Mouse (Mus musculus): ENCODE measurements around the gene Pcare. TPM values are rescaled to one million over a fixed set of nuclear protein-coding genes. Genes with fewer than 3 reads are reported as not detected.
A peak's percentile ranks its signal among the peaks of the same experiment; 100 is the strongest.

Gene Pcare
- polyA plus RNA-seq, 1 experiment from 2014 or later, result not detected

DNA sequence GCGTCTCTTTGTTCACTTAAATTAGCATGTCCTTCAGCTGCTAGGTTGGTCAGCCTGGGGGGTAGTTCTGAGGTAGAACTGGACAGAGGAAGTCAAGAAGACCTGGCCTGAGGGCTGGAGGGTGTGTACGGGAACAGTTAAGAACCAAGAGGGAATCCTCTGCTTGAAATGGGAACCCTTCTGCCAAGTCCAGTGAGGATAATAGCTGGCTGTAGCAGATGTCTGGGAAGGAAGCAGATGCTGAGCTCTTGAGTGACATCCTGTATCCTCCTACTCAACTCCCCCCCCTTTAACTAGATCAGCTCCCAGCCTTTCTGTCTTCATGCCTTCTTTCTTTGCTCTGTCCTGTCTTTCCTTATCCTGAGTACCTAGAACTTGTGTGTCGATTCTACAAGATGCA, 37.7 kb downstream of the Pcare start:
- H3K27me3 ChIP-seq (replicated peaks; ENCODE audit: control insufficient read depth, insufficient read depth, low read length), result no peaks in the 10 kb centered on the region
- no peaks in the 10 kb centered on the region for H3K36me3 ChIP-seq (ENCODE audit: control insufficient read depth, insufficient read depth, low read length)
- ATAC-seq, result no peak
- no peak for DNase-seq (ENCODE audit: low spot score)
- H3K9ac ChIP-seq (ENCODE audit: low read length), result no peak overlapping the region
- H3K4me1 ChIP-seq (ENCODE audit: control insufficient read depth, insufficient read depth, low read length), result no peaks in the 10 kb centered on the region
- H3K4me3 ChIP-seq (ENCODE audit: low read depth, low read length), result no peak overlapping the region
- 72% methylated on average over 3 of the region's 3 CpGs for WGBS
- no peaks in the 10 kb centered on the region for H3K9me3 ChIP-seq (replicated peaks; ENCODE audit: control insufficient read depth, low read length)
- no peak overlapping the region for H3K4me2 ChIP-seq (ENCODE audit: low read length)
- H3K27ac ChIP-seq (ENCODE audit: low read depth, low read length), result no peak overlapping the region

DNA sequence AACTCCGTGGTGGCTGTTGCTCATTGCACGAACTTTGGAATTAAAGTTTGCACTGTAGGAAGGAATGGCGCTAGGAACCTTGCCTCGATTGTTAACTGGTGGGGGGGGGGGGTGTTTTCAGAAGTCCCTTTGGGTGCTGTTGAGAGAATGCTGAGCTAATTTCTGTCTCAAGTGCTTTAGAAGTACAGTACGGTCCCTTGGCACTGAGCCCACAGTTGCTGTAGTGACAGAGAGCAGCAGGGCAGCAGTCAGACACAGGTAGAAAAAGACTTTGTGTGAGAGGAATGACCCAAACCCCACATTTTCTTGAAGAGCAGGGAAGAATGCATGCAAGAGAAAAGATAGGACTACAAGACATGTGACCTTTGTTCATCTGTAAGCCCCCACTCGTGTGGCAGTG, 40.4 kb downstream of the Pcare start:
- no peak for ATAC-seq
- 70% methylated on average over 6 of the region's 6 CpGs for WGBS
- no peaks in the 10 kb centered on the region for H3K27me3 ChIP-seq (replicated peaks; ENCODE audit: control insufficient read depth, insufficient read depth, low read length)
- no peaks in the 10 kb centered on the region for H3K9me3 ChIP-seq (replicated peaks; ENCODE audit: control insufficient read depth, low read length)
- H3K4me1 ChIP-seq (ENCODE audit: control insufficient read depth, insufficient read depth, low read length), result no peaks in the 10 kb centered on the region
- H3K4me3 ChIP-seq (ENCODE audit: low read depth, low read length), result no peak overlapping the region
- H3K27ac ChIP-seq (ENCODE audit: low read depth, low read length), result no peak overlapping the region
- no peak overlapping the region for H3K4me2 ChIP-seq (ENCODE audit: low read length)
- no peaks in the 10 kb centered on the region for H3K36me3 ChIP-seq (ENCODE audit: control insufficient read depth, insufficient read depth, low read length)
- DNase-seq (ENCODE audit: low spot score), result no peak
- H3K9ac ChIP-seq (ENCODE audit: low read length), result no peak overlapping the region

DNA sequence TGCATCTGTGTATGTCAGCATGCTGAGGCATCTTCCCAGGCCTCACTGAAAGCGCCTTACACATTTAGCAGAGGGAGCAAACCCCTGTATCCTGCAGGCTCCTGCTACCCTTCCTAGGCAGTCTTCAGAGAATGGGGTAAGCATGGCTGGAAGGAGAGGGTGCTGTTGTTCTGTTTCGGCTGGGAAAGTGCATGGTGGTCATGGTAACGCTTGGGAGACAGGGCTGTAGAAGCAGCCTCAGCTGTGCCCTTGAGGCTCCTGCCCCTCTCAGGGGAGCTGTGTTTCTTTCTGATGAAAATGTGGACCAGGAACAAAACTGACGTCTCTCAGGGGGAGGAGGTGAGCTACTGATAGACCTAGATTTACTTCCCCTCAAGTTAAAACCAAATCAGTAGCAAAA, 45.0 kb downstream of the Pcare start:
- H3K27me3 ChIP-seq (replicated peaks; ENCODE audit: control insufficient read depth, insufficient read depth, low read length), result no peaks in the 10 kb centered on the region
- H3K4me1 ChIP-seq (ENCODE audit: control insufficient read depth, insufficient read depth, low read length), result no peaks in the 10 kb centered on the region
- no peak overlapping the region for H3K4me2 ChIP-seq (ENCODE audit: low read length)
- H3K9ac ChIP-seq (ENCODE audit: low read length), result no peak overlapping the region
- no peak overlapping the region for H3K27ac ChIP-seq (ENCODE audit: low read depth, low read length)
- H3K36me3 ChIP-seq (ENCODE audit: control insufficient read depth, insufficient read depth, low read length), result no peaks in the 10 kb centered on the region
- 0 out of 2 replicates have a peak, but pooled peaks have one; percentile 32 for ATAC-seq
- DNase-seq (ENCODE audit: low spot score), result no peak
- no peak overlapping the region for H3K4me3 ChIP-seq (ENCODE audit: low read depth, low read length)
- 43% methylated on average over 4 of the region's 4 CpGs for WGBS
- H3K9me3 ChIP-seq (replicated peaks; ENCODE audit: control insufficient read depth, low read length), result 0 out of 2 replicates have a peak, but pooled peaks cover 3% of the 10 kb centered on the region

DNA sequence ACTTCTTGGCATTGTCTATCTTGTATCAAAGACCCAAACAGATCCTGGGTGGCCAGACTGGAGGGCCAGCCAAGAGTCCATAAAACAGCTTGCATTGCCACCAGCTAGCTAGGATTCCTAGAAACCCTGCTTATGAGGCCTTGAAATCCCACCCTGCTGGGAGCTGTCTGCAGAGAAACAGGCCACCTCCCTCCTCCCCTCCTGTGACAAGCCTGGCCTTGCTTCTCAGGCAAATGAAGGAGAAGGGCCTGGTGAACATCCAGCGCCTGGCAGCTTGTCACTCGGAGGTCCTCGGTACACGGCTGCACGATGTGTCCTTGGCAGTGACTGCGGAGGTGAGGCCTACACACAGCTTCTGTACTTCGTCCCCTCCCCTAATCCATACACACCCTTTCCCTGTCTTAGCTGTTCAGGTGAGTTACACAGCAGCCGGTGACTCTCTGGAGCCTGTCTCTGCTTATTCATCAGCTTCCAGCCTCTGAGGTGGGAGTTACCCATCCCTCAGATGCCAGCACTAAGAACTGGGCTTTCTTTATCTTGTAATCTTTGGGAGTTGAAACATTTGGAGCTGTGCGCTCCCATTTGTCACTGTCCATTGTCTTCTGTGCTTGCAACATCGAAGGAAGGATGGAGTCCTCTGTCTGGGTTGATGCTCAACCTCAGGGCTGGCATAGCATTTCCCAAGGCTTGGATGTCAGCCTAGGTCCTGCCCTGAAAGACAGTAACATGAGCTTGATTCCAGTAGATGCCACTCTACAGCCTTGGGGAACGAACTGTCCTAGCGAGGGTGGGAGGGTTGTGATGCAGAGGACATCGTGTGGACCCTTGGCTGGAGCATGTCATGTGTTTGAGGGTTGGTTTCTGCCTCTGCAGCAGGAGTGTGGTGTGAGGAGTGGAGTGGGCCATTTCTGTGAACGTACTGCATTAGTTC, 46.9 kb downstream of the Pcare start:
- no peak overlapping the region for H3K4me3 ChIP-seq (ENCODE audit: low read depth, low read length)
- no peaks in the 10 kb centered on the region for H3K36me3 ChIP-seq (ENCODE audit: control insufficient read depth, insufficient read depth, low read length)
- 92% methylated on average over 14 of the region's 14 CpGs for WGBS
- no peak overlapping the region for H3K9ac ChIP-seq (ENCODE audit: low read length)
- H3K27me3 ChIP-seq (replicated peaks; ENCODE audit: control insufficient read depth, insufficient read depth, low read length), result no peaks in the 10 kb centered on the region
- ATAC-seq, result no peak
- no peaks in the 10 kb centered on the region for H3K4me1 ChIP-seq (ENCODE audit: control insufficient read depth, insufficient read depth, low read length)
- H3K9me3 ChIP-seq (replicated peaks; ENCODE audit: control insufficient read depth, low read length), result 0 out of 2 replicates have a peak, but pooled peaks cover 3% of the 10 kb centered on the region
- H3K4me2 ChIP-seq (ENCODE audit: low read length), result no peak overlapping the region
- DNase-seq (ENCODE audit: low spot score), result no peak
- no peak overlapping the region for H3K27ac ChIP-seq (ENCODE audit: low read depth, low read length)

DNA sequence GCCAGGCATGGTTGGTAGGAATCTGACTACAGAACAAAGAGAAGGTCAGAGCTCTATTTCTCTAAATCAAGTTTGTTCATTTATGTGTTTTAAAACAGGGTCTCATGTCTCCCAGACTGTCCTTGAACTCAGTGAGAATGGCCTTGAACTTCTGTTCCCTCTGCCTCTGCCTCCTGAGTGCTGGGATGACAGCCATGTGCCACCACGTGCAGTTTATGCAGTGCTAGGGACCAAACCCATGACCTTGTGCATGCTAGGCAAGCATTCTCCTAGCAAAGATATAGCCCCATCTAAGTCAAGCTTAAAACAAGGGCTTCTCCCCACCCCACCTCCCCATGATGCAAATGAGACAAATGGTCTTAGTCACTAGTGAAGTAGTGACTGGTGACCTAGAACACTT, 47.6 kb downstream of the Pcare start:
- no peaks in the 10 kb centered on the region for H3K4me1 ChIP-seq (ENCODE audit: control insufficient read depth, insufficient read depth, low read length)
- H3K27me3 ChIP-seq (replicated peaks; ENCODE audit: control insufficient read depth, insufficient read depth, low read length), result no peaks in the 10 kb centered on the region
- H3K9ac ChIP-seq (ENCODE audit: low read length), result no peak overlapping the region
- ATAC-seq (no peak), DNase-seq (ENCODE audit: low spot score) (no peak)
- H3K36me3 ChIP-seq (ENCODE audit: control insufficient read depth, insufficient read depth, low read length), result no peaks in the 10 kb centered on the region
- H3K4me3 ChIP-seq (ENCODE audit: low read depth, low read length), result no peak overlapping the region
- H3K9me3 ChIP-seq (replicated peaks; ENCODE audit: control insufficient read depth, low read length), result 0 out of 2 replicates have a peak, but pooled peaks cover 3% of the 10 kb centered on the region
- 89% methylated on average over 1 of the region's 1 CpGs for WGBS
- no peak overlapping the region for H3K4me2 ChIP-seq (ENCODE audit: low read length)
- no peak overlapping the region for H3K27ac ChIP-seq (ENCODE audit: low read depth, low read length)

DNA sequence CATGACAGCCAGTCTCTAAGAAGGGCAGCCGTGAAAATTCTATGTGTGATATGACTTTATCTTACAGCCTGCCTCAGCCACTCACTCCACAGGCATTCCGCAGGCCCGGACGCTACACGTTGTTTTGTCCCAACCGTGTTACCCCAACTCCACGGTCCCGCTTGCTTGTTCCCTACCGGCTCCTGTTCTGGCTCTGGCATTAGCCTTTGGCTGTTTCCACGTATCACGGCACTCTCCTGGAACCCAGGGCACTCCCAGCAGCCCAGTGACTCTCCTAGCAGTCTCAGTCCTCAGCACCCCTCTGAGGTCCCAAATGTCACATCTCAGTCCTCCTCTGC, 54.1 kb downstream of the Pcare start:
- no peak overlapping the region for H3K4me3 ChIP-seq (ENCODE audit: low read depth, low read length)
- no peaks in the 10 kb centered on the region for H3K4me1 ChIP-seq (ENCODE audit: control insufficient read depth, insufficient read depth, low read length)
- no peaks in the 10 kb centered on the region for H3K36me3 ChIP-seq (ENCODE audit: control insufficient read depth, insufficient read depth, low read length)
- H3K27me3 ChIP-seq (replicated peaks; ENCODE audit: control insufficient read depth, insufficient read depth, low read length), result no peaks in the 10 kb centered on the region
- no peak overlapping the region for H3K9ac ChIP-seq (ENCODE audit: low read length)
- H3K9me3 ChIP-seq (replicated peaks; ENCODE audit: control insufficient read depth, low read length), result no peaks in the 10 kb centered on the region
- no peak overlapping the region for H3K27ac ChIP-seq (ENCODE audit: low read depth, low read length)
- ATAC-seq (no peak), DNase-seq (ENCODE audit: low spot score) (no peak)
- H3K4me2 ChIP-seq (ENCODE audit: low read length), result no peak overlapping the region
- 93% methylated on average over 11 of the region's 11 CpGs for WGBS

DNA sequence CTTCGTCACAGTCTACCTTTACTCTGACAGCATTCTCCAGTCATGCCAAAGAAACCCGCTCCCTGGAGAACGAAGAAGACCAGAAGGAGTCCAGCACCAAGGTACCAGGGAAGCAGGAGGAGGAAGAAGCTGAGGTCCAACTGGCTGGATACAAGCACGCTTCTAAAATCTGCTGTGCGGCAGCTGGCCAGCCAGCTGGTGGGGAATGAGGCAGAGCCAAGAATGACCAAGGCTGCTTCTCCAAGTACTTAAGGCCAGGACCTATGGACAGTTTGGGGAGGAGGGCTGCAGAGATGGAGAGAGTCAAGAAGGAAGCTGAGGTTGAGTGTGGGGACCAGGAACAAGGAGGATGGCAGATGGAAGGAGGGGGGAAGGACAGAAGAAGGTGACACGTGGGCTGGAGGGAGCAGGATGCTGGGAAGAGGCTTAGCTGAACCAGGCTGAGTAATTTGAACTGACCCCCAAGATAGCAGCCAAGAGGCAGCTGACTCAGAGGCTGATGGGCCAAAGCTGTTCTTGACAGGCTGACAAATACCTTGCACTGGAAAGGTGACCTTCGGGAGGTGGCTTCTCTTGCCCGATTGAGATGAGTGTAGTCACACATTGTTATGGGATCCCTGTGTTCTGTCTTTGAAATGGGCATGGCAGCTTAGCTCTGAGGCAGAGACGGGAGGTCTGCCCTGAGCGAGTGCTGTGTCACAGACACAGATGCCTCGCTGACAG, 54.6 kb downstream of the Pcare start:
- WGBS, result 88% methylated on average over 11 of the region's 11 CpGs
- no peaks in the 10 kb centered on the region for H3K4me1 ChIP-seq (ENCODE audit: control insufficient read depth, insufficient read depth, low read length)
- no peak overlapping the region for H3K4me2 ChIP-seq (ENCODE audit: low read length)
- no peaks in the 10 kb centered on the region for H3K36me3 ChIP-seq (ENCODE audit: control insufficient read depth, insufficient read depth, low read length)
- no peak overlapping the region for H3K9ac ChIP-seq (ENCODE audit: low read length)
- no peak overlapping the region for H3K4me3 ChIP-seq (ENCODE audit: low read depth, low read length)
- DNase-seq (ENCODE audit: low spot score) (no peak), ATAC-seq (no peak)
- H3K27ac ChIP-seq (ENCODE audit: low read depth, low read length), result no peak overlapping the region
- no peaks in the 10 kb centered on the region for H3K9me3 ChIP-seq (replicated peaks; ENCODE audit: control insufficient read depth, low read length)
- no peaks in the 10 kb centered on the region for H3K27me3 ChIP-seq (replicated peaks; ENCODE audit: control insufficient read depth, insufficient read depth, low read length)

DNA sequence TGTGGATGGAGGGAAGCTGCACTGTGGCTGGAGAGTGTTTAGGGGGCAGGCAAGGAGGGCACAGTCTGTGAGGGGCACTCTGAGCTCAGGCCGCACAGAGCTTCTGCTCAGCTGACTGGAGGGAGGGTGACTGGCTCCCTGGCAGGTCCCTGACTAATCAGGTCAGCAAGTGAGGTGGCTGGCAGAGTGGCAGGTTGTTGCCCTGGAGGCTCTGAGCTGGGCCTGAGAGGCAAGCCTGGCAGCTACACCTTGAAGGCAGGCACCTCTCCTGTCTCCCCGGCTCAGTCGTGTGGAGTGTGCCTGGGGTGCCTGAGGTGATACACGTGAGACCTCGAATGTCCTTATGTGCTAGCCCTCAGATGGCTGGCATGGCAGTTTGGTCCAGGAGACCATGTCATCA, 56.3 kb downstream of the Pcare start:
- Histone ChIP-seq H3K27ac (ENCODE audit: low read depth, low read length) (no peak overlapping the region), H3K4me1 (ENCODE audit: control insufficient read depth, insufficient read depth, low read length) (peaks cover 2% of the 10 kb centered on the region; the same call in 1 of the 2 replicates), H3K4me2 (ENCODE audit: low read length) (no peak overlapping the region), H3K9ac (ENCODE audit: low read length) (no peak overlapping the region), H3K27me3 (replicated peaks; ENCODE audit: control insufficient read depth, insufficient read depth, low read length) (no peaks in the 10 kb centered on the region), H3K9me3 (replicated peaks; ENCODE audit: control insufficient read depth, low read length) (no peaks in the 10 kb centered on the region), H3K4me3 (ENCODE audit: low read depth, low read length) (no peak overlapping the region), H3K36me3 (ENCODE audit: control insufficient read depth, insufficient read depth, low read length) (no peaks in the 10 kb centered on the region)
- WGBS, result 85% methylated on average over 5 of the region's 5 CpGs
- no peak for DNase-seq (ENCODE audit: low spot score)
- no peak for ATAC-seq

Data from forebrain, embryonic 14.5 days (tissue).